Mouse (Mus musculus): ENCODE results near the gene Themis3.

Gene Themis3

DNA sequence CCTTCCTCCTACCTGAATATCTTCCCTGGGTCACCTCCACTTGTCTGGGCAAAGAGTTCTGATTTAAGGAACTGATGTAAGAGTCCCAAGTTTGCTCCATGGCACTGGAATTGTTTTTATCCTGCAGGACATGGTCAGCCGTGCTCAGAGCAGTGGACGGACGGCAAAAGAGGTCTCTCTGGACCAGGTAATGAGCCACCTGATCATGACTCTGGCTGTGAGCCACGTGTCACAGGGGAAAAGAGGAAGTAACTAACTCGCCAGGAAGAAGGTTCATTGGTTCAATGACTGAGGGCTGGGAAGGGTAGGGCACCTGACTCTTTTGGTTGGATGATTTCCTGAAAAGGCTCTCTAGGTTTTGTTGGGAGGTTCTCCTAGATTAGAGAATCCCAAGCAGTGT is at the start of gene Themis3:
Gene Themis3, minus strand, starts transcription at position 187 of the 400 bp plus-strand sequence.
- no peak for DNase-seq

DNA sequence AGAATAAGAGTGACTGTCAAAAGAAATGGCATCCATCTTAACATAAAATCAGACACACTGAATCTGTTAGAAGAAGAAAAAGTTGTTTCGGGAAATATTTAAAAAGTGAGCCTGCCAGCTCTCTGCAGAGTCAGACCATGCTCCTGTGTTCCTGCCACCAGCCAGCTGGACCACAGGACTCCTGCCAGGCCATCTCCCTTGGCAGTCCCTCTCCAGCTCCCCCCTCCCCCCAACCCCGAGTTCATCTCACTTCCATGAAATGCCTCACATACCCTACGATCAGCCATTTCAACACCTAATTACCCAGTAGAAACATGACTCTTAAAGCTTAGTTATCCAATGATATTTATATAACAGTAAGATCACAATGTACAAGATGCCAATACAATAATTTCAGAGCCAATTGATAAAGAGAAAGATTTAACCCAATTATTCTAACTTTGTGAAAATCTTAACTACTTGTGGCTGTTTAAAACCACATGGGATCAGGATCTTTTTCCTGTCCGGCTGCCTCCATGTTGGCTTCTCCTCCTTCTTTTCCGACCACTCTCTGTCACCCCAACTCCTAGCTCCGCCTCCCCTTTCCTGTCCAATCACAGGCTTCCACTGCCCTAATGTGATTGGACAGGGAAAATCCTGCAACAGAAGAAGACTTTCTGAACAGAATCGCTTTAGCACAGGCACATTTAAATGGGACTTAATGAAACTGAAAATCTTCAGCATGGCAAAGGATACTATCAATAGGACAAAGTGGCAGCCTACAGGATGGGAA is 43.7 kb upstream of the Themis3 start:
- DNase-seq, result no peak

DNA sequence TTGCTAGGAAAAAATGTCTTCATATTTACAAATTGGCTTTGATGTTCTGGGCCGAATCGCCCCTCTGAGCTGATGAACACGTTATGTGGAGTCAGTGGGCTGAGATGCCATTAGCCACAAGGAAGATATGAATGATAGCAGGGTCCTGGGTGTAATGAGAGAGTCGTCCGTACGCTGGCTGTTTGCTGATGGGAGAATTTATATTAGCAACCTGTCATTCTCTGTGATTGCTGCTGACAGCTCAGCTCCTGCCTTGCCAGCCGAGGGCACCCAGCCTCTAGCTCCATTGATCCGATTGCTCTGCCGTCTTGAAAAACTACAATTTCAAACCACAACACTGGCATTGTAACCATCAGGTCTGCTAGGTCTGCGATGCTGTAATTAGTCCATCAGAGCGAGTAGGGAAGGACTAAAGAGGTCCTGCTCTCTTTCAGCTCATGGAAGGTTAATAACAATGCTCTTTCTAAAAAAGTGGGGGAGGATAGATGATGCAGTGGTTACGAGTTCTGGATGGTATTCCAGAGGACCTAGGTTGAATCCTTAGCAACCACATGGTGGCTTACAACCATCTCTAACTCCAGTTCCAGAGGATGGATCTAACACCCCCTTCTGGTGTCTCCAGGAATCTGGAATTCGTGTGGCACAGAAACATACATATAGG is 25.7 kb upstream of the Themis3 start:
- no peak for DNase-seq

DNA sequence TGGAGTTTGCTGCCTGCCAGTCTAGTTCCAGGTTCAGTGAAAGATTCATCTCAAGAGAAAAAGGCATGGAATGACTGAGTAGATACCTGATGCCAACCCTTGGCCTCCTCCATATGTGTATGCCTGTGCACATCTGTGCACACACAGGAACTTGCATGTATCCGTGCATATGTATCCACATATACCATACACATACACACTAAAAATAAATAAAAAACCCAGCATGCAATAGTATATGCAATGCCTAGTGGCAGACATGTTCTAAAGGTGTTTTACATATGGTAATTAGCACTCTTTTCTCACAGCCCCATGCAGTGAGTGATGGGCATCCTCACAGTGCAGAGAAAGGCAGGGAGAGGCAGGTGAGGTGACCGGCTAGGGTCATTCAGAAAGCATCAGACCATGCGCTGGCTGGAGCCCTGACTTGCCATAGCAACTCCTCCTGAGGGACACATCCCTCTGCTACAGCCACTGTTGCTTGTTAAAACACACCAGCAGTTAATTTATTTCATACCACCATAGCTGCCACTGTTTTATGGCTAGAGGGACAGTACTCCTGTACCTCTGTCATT is 24.9 kb upstream of the Themis3 start:
- DNase-seq, result no peak

DNA sequence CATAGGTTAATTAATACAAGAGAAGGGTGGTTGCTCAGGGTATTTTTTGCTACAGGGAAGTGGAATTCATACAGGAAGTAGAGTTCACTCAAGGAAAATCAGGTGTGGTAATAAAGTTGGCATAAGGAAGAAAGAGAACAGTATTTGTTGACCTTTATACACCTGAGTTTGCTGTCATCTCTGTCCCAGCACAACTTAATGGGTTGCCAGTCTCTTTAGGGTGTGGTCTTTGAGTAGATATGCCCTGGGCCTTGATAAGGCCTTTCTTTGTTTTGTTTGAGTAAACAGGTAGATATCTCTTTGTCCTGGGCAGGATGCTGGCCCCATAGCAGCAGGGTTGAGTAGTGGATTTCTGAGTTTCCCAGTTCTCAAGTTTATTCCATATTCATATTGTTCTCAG is 15.6 kb upstream of the Themis3 start:
- no peak for DNase-seq

DNA sequence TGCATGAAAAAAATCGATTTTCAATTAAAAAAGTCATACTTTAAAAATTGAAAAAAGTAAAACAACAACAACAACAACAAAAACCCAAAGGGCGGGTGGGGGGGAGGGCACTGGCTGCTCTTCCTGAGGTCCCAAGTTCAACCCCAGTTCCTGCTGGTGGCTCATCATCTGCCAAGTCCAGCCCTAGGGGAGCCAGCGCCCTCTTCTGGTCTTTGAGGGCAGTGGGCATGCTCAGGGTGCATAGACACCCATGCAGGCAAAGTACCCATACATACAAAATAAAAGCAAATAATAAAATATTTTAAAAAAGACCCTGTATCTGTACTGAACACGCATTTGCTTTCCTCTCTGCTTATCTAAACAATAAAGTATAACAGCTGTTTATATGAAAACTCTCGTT is 10.5 kb upstream of the Themis3 start:
- DNase-seq, result no peak

DNA sequence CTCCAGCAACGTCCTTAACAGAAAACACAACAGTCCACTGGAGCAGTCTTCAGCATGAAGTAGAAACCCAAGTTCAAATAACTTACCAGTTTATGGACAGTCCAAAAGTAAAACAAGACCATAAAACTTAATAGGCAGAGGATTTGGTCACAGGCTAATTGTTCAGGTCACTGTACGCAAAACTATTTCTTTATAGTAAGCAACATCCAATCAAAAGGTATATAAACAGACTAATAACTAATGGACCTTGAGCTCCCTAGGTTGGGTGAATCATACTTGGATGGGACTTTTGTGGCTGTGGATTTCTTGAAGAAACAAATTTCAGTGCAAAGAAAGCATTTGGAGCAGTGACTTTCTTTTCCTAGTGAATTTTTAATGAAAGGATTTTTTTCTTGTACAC is 6.8 kb upstream of the Themis3 start:
- no peak for DNase-seq

DNA sequence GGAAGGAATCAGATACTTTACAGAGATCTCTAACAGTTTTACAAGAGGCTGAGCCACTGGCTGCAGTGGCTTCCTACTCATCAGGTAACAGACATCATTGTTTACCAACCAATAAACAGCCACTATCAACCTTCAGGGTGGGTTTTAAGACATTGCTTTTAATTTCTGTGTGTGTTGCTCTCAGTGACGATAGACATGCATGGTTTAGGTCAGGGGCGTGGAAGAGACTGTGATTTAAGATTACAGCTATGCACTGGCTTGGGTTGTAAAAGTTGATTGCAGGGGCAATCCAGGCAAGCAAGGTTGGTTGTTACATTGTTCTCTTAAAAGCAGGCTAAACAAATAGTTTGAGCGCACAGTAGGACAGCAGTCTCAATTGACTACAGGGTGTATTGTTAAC is 1.4 kb upstream of the Themis3 start:
- no peak for DNase-seq

DNA sequence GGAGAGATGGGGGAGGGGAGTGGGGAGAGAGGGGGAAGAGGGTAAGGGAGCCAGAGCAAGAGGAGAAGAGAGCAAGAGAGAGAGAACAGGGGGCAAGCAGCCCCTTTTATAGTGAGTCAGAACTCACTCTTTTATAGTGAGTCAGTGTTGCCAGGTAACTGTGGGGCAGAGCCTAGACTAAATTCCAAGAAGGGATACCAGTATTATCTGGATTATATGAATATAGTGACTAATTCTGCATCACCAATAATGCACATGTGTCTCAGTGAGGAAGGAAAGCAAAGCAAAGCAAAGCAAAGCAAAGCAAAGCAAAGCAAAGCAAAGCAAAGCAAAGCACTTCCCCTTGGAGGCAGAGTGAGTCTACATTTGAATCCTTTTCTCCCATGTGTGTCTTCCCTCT is 835 bp upstream of the Themis3 start:
- no peak for DNase-seq

DNA sequence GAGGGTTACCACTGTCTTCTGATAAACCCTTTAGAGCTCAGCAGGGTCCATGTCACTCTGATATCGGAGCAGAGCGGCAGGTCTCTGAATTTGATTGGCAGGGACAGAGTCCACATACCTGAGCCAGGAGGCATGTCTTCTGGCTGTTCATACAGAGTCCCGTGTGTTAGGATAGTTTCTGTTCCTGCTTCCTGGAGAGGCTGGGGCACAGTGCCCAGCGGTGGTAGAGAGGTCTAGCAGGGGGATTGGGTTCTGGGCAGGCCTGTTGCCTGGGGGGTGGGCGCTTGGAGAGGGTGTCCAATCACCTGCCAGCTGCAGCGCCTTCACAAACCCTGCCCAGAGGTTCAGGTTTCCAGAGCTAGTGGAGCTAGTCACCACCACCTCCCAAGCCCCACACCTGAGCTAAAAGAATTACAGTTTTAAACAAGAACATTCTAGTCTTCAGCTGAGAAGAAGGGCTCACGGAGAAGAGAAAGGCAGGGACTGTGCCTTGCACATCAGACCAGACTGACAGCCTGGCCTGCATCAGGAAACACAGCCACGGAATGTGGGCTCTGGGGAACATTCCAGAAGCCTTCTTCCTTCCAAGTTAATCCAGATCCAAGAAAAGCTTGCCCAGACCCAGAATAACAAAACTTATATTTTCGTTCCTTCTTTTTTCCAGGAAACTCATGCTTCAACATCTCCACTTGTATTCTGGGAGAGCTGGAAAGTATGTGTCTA is 3.9 kb downstream of the Themis3 start:
- no peak for DNase-seq

DNA sequence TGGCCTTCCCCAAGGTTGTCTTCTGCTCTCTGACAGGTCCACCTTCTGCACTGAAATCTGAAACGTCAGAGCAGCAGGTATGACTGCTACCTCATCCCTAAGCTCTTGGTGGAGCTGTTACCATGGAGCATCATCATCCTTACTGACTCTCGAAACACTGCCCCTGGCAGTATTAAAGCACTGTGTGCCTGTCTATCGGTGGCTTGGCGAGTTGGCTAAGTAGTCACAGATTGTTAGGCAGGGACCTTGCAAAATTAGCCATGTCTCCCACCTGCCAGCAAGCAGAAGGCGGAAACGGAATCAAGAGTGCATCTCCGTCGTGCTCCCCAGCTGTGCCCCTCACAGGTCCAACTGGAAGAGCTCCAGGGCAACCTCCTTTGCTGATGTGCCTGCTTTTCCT is 4.6 kb downstream of the Themis3 start:
- no peak for DNase-seq

DNA sequence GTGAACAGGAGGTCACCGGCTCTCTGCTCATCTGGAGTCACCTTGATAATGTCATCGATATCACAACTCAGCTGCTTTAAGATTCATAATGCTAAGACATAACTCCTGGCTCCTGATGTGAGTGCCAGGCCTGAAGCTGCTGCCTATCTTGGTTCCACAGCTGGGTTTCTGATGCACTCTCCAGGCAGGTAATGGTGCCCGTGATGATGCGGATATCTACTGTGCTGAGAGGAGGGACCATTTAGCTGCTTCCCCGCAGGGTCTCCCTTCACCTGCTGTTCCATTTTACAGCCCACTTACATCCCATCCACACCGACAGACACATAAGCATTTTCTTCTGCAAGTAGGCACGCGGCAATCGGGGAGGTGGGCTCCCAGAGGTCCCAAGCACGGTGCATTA is 7.7 kb downstream of the Themis3 start:
- DNase-seq, result no peak

DNA sequence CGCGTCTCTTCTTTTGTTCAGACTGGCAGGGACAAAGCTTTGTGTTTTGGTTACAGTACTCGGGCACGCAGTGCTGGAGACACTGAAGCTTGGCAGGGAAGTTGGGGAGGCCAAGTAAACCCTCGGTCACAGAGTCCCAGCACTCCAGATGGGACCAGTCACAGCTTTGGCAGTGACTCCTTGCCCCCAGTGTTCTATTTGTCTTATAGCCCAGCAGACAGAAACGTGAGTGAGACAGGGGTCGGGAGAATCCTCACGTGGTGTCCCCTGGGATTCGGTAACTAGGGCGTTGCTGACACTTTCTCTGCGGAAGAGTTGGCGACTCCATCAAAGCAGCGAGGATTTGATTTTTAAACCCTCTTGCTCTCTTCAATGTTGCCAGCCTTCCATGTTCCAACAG is 8.3 kb downstream of the Themis3 start:
- no peak for DNase-seq

DNA sequence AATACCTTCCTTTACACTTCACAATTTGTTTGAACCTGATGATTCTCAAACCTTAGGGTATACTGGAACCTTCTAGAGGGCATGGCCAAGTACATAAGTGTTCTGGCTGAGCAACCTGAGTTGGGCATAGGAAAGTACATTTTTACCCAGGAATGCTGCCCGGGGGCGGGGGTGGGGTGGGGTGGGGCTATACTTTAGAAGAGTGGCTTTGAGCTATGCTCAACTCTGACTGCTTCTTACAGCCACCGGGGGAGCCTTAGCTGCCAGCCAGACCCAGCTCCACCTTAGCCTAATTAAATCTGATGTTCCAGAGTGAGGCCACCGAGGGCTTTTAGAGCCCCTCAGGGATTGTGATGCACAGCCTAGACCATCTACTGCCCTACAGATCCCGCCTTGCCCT is 13.4 kb downstream of the Themis3 start:
- no peak for DNase-seq

DNA sequence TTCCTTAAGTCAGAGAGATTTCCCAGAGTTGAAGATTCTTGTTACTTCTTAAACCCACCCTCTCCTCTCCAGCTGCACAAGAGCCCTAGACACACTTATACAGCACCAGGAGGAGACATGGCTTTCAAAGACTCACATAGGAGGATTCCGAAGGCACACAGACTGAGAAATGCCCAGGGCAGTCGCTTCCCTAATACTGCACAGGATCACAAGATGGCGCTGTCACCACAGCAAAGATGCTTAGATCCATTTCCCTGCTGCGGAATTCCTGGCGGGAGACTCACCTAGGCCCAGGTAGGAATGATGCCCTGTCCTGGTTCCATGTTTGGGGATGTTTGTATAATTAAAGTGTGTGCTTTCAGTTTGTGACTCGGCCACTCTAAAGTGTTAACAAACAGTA is 16.4 kb downstream of the Themis3 start:
- DNase-seq, result peak; percentile 16

DNA sequence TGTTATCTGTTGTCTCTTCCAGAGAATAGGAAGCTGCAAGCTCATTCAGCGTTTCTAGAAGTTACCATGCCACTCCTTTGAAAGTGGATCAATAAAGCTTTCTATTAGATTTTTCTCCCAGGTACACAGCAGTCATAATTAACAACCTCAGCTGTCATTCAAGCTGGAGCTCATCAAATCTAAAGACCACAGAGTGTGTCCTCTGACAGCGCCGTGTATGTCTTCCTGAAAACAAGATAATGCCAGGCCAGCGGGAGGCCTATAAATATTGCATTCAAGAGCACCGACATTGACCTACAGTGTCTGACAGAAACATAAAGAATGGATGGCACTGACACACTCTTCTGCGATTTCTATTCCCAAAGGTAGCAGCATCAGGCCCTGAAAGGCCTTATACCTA is 16.9 kb downstream of the Themis3 start:
- DNase-seq, result no peak

DNA sequence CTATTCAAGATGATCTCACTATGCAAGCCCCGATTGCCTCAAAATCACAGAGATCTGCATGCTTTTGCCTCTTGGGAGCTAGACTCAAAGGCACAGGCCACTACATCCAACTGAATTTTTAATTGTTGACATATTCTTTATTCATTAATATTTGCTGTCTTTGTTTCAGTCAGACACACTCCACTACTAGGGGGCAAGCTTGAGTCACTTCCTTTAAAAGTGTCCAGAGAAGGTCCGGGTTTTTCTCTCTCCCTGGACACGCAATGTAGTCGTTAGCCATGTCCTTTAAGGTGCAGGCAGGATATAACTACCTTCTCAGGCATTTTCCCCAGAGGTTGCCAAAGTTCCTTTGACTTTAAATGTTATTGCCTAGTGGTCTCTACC is 21.8 kb downstream of the Themis3 start:
- DNase-seq, result no peak

DNA sequence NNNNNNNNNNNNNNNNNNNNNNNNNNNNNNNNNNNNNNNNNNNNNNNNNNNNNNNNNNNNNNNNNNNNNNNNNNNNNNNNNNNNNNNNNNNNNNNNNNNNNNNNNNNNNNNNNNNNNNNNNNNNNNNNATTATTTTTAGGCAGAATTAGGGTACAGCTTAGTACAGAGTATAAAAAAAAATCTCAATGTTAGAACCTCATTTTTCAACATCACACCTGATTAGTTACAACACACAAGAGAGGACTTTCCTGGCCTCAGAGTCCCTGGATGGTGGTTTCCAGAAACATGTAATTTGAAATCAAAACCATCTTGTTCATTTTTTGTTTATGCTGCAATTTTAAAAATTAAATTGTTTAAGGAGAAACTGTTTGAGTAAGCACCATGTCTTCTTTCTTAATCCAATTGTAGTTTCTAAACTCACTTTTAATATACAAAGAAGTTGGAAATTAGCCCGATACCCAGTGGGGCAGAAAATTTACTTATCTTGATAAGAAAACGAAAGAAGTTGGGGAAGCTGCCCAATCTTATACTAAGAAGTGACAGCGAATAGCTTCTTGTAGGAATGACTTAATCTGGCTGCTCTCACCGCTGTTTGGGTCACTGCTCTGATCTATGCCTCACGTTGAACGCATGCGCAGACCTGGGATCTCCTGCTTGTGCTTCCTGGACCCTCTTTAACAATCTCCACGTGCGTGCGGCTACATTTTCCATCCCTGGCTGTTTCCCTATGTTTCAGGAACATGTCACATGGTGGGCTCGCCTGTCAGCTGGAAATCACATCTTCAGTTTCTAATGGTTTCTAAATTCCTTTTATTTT is 22.4 kb downstream of the Themis3 start:
- no peak for DNase-seq

DNA sequence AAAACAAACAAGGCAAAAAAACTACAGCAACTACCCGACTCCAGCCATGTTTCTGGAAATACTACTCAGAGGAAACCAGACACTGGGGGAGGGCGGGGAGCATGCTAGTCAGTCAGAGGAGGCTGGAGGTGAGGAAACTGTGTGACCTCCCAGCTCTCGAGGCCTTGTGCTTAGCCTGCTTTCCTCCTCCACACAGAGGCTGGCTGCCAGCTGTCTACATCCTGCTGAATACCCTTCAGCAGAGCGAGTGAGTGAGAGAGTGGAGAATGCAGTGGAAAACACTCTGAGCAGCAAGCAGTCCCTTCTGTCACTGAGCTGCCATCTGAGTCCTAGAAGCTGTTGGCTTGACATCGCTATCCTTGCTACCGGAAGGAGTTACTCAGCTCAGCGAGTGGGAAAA is 30.2 kb downstream of the Themis3 start:
- no peak for DNase-seq

DNA sequence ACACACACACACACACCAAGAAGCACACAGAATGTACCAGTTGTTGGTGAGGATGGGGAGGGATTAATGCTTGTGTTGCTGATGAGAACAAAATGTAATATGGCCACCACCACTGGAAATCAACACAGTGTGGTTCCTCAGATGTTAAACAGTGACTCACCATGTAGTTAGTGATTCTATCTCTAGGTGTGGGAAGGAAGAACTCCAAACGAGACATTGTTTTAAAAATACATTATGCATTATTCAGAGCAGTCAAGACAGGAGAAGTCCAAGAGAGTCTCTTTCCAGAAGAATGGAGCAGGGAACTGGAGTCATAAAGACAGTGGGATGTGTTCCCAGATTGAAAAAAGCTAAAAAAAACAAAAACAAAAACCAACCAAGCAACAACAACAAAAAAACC is 30.9 kb downstream of the Themis3 start:
- no peak for DNase-seq

DNA sequence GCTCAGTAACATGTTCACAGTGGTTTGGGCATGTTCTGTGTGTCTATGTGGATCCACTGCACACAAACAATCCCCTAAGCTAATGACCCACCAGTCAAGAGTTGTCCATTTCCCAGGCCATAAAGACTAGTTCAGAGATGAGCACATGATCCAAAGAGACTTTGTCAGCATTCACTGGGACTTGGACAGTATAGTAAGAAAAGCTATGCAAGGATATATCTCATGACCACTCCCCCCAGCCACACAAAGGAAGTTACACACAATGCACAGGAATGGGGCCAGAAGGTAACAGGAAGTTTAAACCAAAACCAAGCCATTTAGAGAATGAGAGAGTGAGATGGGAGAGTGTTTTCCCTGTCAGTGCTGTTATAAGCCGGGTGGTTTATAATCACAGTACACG is 33.0 kb downstream of the Themis3 start:
- DNase-seq, result no peak

DNA sequence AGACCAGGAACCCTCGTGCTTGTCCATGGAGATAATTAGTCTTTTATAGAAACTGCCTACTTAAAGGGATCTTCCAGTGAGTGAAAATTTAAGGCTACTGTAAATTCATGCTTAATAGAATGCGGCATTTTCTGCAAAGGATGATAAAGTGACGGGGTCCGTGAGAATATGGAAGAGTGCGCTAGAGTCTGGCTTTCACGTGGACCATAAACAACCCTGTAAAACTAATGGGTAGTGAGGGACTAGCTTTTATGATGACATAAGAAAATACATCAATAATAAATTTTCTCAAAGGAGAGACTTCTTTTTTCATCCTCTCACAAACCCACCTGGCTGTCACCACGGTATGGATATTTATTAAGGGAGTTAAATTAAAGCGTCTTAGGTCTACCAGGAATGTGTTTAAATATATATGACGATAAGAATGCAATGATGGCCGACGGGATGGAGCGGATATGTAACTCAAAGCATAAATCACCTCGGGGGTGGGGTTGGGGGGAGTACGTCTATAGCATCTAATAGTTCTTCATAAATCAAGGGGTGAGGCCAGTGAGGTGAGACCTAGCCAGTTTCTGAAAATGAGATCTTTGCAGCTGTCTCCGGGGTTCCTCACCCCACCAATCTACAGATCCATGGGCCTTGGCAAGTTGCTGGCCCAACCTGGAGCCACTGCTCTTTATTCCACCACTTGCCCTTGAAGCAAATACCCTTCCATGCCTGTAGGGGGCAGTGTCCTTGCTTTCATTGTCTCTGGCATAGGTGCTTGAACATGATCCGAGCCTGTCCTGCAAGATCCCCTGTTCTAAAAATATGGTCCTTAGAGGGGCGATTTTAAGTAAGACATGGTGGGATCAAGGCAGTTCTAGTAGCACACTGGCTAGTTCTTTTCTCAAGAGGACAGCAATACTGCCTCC is 35.8 kb downstream of the Themis3 start:
- DNase-seq, result no peak
